Mouse (Mus musculus): Measurements from ENCODE around the gene Cep170b. TPM values are rescaled to one million over a fixed set of nuclear protein-coding genes. Genes with fewer than 3 reads are reported as not detected.

Gene Cep170b
- polyA plus RNA-seq, 1 experiment = 102 TPM

GRCm38 (mm10) chr12:112693185-112694126, 26.8 kb upstream of the Cep170b start:
- Histone ChIP-seq H3K27me3 (ENCODE audit: control insufficient read depth, insufficient read depth, low read length) (no peaks in the 10 kb centered on the region), H3K4me3 (replicated peaks; ENCODE audit: insufficient read depth, low read depth, low read length) (peak overlapping the region; percentile 87), H3K27ac (ENCODE audit: insufficient read depth, low read length) (peak overlapping the region; percentile 85), H3K4me1 (ENCODE audit: control insufficient read depth, insufficient read depth, low read length) (peaks cover 7% of the 10 kb centered on the region)
- peak; percentile 99 for TF ChIP-seq POLR2A (IDR thresholded peaks at IDR 0.05; ENCODE audit: borderline replicate concordance, insufficient read depth, low read length)
- no peak for TF ChIP-seq CTCF (IDR thresholded peaks at IDR 0.05; ENCODE audit: borderline replicate concordance, insufficient read depth, low read depth, low read length)
- peak; percentile 95 to 97 for DNase-seq
- WGBS = 2% methylated on average over 54 of the region's 54 CpGs

- H3K4me1 ChIP-seq (ENCODE audit: control insufficient read depth, insufficient read depth, low read length) = peaks cover 7% of the 10 kb centered on the region
- H3K27ac ChIP-seq (ENCODE audit: insufficient read depth, low read length) = peak overlapping the region; percentile 85
- H3K27me3 ChIP-seq (ENCODE audit: control insufficient read depth, insufficient read depth, low read length) = no peaks in the 10 kb centered on the region
- 75% methylated on average over 10 of the region's 10 CpGs for WGBS
- H3K4me3 ChIP-seq (replicated peaks; ENCODE audit: insufficient read depth, low read depth, low read length) = no peak overlapping the region
- no peak for TF ChIP-seq CTCF (IDR thresholded peaks at IDR 0.05; ENCODE audit: borderline replicate concordance, insufficient read depth, low read depth, low read length)
- no peak for TF ChIP-seq POLR2A (IDR thresholded peaks at IDR 0.05; ENCODE audit: borderline replicate concordance, insufficient read depth, low read length)
- no peak for DNase-seq
Measured at GRCm38 (mm10) chr12:112694127-112694475, 26.2 kb upstream of the Cep170b start.

- 30% methylated on average over 3 of the region's 3 CpGs for WGBS
- no peak for DNase-seq
Measured at GRCm38 (mm10) chr12:112696806-112697425, 23.3 kb upstream of the Cep170b start.

GRCm38 (mm10) chr12:112700522-112700921, 19.7 kb upstream of the Cep170b start:
- peaks cover 17% of the 10 kb centered on the region for H3K4me1 ChIP-seq (ENCODE audit: control insufficient read depth, insufficient read depth, low read length)
- 4% methylated on average over 15 of the region's 15 CpGs for WGBS
- no peak for DNase-seq
- H3K27me3 ChIP-seq (ENCODE audit: control insufficient read depth, insufficient read depth, low read length) = no peaks in the 10 kb centered on the region
- no peak overlapping the region for H3K4me3 ChIP-seq (replicated peaks; ENCODE audit: insufficient read depth, low read depth, low read length)
- no peak overlapping the region for H3K27ac ChIP-seq (ENCODE audit: insufficient read depth, low read length)
- no peak for TF ChIP-seq POLR2A (IDR thresholded peaks at IDR 0.05; ENCODE audit: borderline replicate concordance, insufficient read depth, low read length)
- TF ChIP-seq CTCF (IDR thresholded peaks at IDR 0.05; ENCODE audit: borderline replicate concordance, insufficient read depth, low read depth, low read length) = no peak

More at GRCm38 (mm10) chr12:112696806-112697425, 23.3 kb upstream of the Cep170b start:
- H3K27ac ChIP-seq (ENCODE audit: insufficient read depth, low read length) = no peak overlapping the region
- peaks cover 20% of the 10 kb centered on the region for H3K4me1 ChIP-seq (ENCODE audit: control insufficient read depth, insufficient read depth, low read length)
- no peak for TF ChIP-seq CTCF (IDR thresholded peaks at IDR 0.05; ENCODE audit: borderline replicate concordance, insufficient read depth, low read depth, low read length)
- TF ChIP-seq POLR2A (IDR thresholded peaks at IDR 0.05; ENCODE audit: borderline replicate concordance, insufficient read depth, low read length) = no peak
- H3K4me3 ChIP-seq (replicated peaks; ENCODE audit: insufficient read depth, low read depth, low read length) = no peak overlapping the region
- no peaks in the 10 kb centered on the region for H3K27me3 ChIP-seq (ENCODE audit: control insufficient read depth, insufficient read depth, low read length)

- Histone ChIP-seq H3K27me3 (ENCODE audit: control insufficient read depth, insufficient read depth, low read length) (no peaks in the 10 kb centered on the region), H3K4me1 (ENCODE audit: control insufficient read depth, insufficient read depth, low read length) (peaks cover 17% of the 10 kb centered on the region), H3K4me3 (replicated peaks; ENCODE audit: insufficient read depth, low read depth, low read length) (no peak overlapping the region), H3K27ac (ENCODE audit: insufficient read depth, low read length) (peak overlapping the region; percentile 28)
- 68% methylated on average over 6 of the region's 6 CpGs for WGBS
- peak in 1 of 2 experiments; percentile 78 for DNase-seq
- no peak for TF ChIP-seq CTCF (IDR thresholded peaks at IDR 0.05; ENCODE audit: borderline replicate concordance, insufficient read depth, low read depth, low read length)
- no peak for TF ChIP-seq POLR2A (IDR thresholded peaks at IDR 0.05; ENCODE audit: borderline replicate concordance, insufficient read depth, low read length)
Measured at GRCm38 (mm10) chr12:112702374-112703320, 17.6 kb upstream of the Cep170b start.

GRCm38 (mm10) chr12:112706704-112707572, 13.3 kb upstream of the Cep170b start:
- DNase-seq = peak; percentile 86 to 94
- H3K4me3 ChIP-seq (replicated peaks; ENCODE audit: insufficient read depth, low read depth, low read length) = no peak overlapping the region
- H3K27ac ChIP-seq (ENCODE audit: insufficient read depth, low read length) = no peak overlapping the region
- peak; percentile 99 for TF ChIP-seq CTCF (IDR thresholded peaks at IDR 0.05; ENCODE audit: borderline replicate concordance, insufficient read depth, low read depth, low read length)
- TF ChIP-seq POLR2A (IDR thresholded peaks at IDR 0.05; ENCODE audit: borderline replicate concordance, insufficient read depth, low read length) = no peak
- 9% methylated on average over 32 of the region's 32 CpGs for WGBS
- peaks cover 4% of the 10 kb centered on the region for H3K4me1 ChIP-seq (ENCODE audit: control insufficient read depth, insufficient read depth, low read length)
- no peaks in the 10 kb centered on the region for H3K27me3 ChIP-seq (ENCODE audit: control insufficient read depth, insufficient read depth, low read length)

All from cerebellum, adult 2 months (tissue).